Mouse (Mus musculus) olfactory bulb, adult 2 months (tissue): ENCODE measurements around the gene Cfl1.

Experiments used
- CTCF ChIP-seq: fragments of 200-500 bp; IDR thresholded peaks from 2 replicates; pipeline ENCODE4 v1.5.1; 2012; ENCODE audit warnings: low read depth, mild to moderate bottlenecking, low read length, moderate library complexity; ENCODE audit not compliant: insufficient read depth
- POLR2A ChIP-seq: fragments of 200-500 bp; IDR thresholded peaks from 2 replicates; pipeline ENCODE4 v1.6.1; 2012; ENCODE audit warnings: mild to moderate bottlenecking, low read depth, low read length, moderate library complexity; ENCODE audit not compliant: insufficient read depth

DNA sequence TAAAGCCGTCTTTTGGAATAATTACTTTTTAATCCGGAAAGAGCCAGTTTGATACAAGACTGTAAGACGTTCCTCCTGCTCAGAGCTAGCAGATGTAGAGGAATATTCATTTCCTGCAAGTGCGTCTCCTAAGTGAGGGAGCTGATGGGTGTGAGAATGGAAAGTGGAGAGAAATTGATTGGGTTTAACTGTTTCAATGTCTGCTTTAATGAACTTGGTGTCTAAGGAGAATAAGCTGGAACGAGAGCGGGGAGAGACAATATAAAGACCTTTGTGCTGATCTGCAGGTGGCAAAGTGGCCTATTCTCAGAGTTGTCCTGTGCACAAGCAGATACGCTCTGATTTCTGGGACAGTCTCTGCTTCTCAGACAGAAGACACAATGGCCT lies 39.9 kb downstream of the Cfl1 start:
- TF ChIP-seq POLR2A (no peak), CTCF (no peak)
